Mouse (Mus musculus) gastrocnemius, adult 18-20 months (tissue): ENCODE results near the gene Ralgds. TPM values are rescaled to one million over a fixed set of nuclear protein-coding genes. Genes with fewer than 3 reads are reported as not detected.
"Not testable (repeated sequence)": the region's sequence is repeated elsewhere in the genome, so short reads cannot be mapped to it uniquely, and the experiment has no call there.

Experiments used
- DNase-seq: peaks from one replicate; pipeline ENCODE4 v3.0.0; 2021; ENCODE audit warnings: low spot score
- long read RNA-seq, 2 experiments: library from polyadenylated mRNA; stranded (forward); transcript quantifications; one replicate each; pipeline ENCODE4 v2.0.0; 2021
- total RNA-seq, 2 experiments: library from RNA; stranded (reverse); gene quantifications; 2 replicates each; pipeline ENCODE4 v1.2.3; 2021

Ralgds gene
- total RNA-seq: 1 to 10 TPM; 6.1 to 8.9 TPM
- long read RNA-seq, experiment 1, transcript Ralgds-203 (18 exons, 3,683 nt): major isoform, 13 of 31 reads
- long read RNA-seq, experiment 1, transcript Ralgds-202 (18 exons, 3,102 nt): minor isoform, 9 of 31 reads
- long read RNA-seq, experiment 1, partial matches to known transcripts: 0 of 31 reads
- long read RNA-seq, experiment 1, other reads (novel, unspliced or antisense): 9 of 31 reads
- long read RNA-seq, experiment 2, transcript Ralgds-202 (18 exons, 3,102 nt): minor isoform, 5 of 28 reads
- long read RNA-seq, experiment 2, transcript Ralgds-203 (18 exons, 3,683 nt): major isoform, 10 of 28 reads
- long read RNA-seq, experiment 2, partial matches to known transcripts: 6 of 28 reads
- long read RNA-seq, experiment 2, other reads (novel, unspliced or antisense): 7 of 28 reads

- DNase-seq: no peak
Observed at GRCm38 (mm10) chr2:28512798-28513401, at the start of gene Ralgds. Ralgds (plus strand) TSS chr2:28513125.

GRCm38 (mm10) chr2:28463919-28464318 lies 49.0 kb upstream of the Ralgds start:
- peak; percentile 56 for DNase-seq

GRCm38 (mm10) chr2:28464919-28465318 lies 48.0 kb upstream of the Ralgds start:
- DNase-seq: no peak

- DNase-seq: peak; percentile 46
Observed at GRCm38 (mm10) chr2:28465836-28466518, 46.9 kb upstream of the Ralgds start, which contains the start of gene 1700007K13Rik. 1700007K13Rik (minus strand) TSS chr2:28466332.

GRCm38 (mm10) chr2:28467860-28468485 lies 45.0 kb upstream of the Ralgds start, which contains the start of gene Mrps2:
Mrps2 (plus strand) TSS chr2:28468066.
- DNase-seq: peak; percentile 77

- DNase-seq: no peak
Observed at GRCm38 (mm10) chr2:28468486-28469225, 44.3 kb upstream of the Ralgds start.

GRCm38 (mm10) chr2:28469461-28469860 lies 43.5 kb upstream of the Ralgds start:
- DNase-seq: no peak

GRCm38 (mm10) chr2:28470591-28470990 lies 42.3 kb upstream of the Ralgds start:
- DNase-seq: no peak

- not testable (repeated sequence) for DNase-seq
Observed at GRCm38 (mm10) chr2:28472011-28472410, 40.9 kb upstream of the Ralgds start.

- DNase-seq: not testable (repeated sequence)
Observed at GRCm38 (mm10) chr2:28477993-28478392, 34.9 kb upstream of the Ralgds start.

- DNase-seq: no peak
Observed at GRCm38 (mm10) chr2:28479208-28480204, 33.4 kb upstream of the Ralgds start.

GRCm38 (mm10) chr2:28483861-28484260 lies 29.1 kb upstream of the Ralgds start:
- DNase-seq: no peak

- DNase-seq: no peak
Observed at GRCm38 (mm10) chr2:28494521-28494920, 18.4 kb upstream of the Ralgds start.

- no peak for DNase-seq
Observed at GRCm38 (mm10) chr2:28495207-28495756, 17.6 kb upstream of the Ralgds start.

- no peak for DNase-seq
Observed at GRCm38 (mm10) chr2:28495801-28496595, 16.9 kb upstream of the Ralgds start.

GRCm38 (mm10) chr2:28496671-28497070 lies 16.3 kb upstream of the Ralgds start, which contains the start of gene Gbgt1:
Gbgt1 (plus strand) TSS chr2:28496891.
- no peak for DNase-seq

- no peak for DNase-seq
Observed at GRCm38 (mm10) chr2:28497561-28497960, 15.4 kb upstream of the Ralgds start.

GRCm38 (mm10) chr2:28498431-28498830 lies 14.5 kb upstream of the Ralgds start:
- no peak for DNase-seq
